Mouse (Mus musculus) megakaryocyte, embryonic 14.5 days (primary cell): ENCODE measurements around the gene Cep135.

ENCODE experiments used
- FLI1 ChIP-seq: IDR thresholded peaks from 2 replicates; pipeline ENCODE4 v1.6.1; 2012; ENCODE audit warnings: low read length, inconsistent platforms, mixed read lengths
- GATA1 ChIP-seq: IDR thresholded peaks from 3 replicates; pipeline ENCODE4 v1.6.1; 2012; ENCODE audit warnings: mixed read lengths, low read length, inconsistent platforms, borderline replicate concordance

- TF ChIP-seq GATA1 (no peak), FLI1 (no peak)
Observed at GRCm38 (mm10) chr5:76668118-76668517, 79.6 kb downstream of the Cep135 start.
